ENCODE assay signal across 9 mouse cellular contexts in genomic region chr2:71787591-71788460, GRCm38 (mm10). TPM values are rescaled to one million over a fixed set of nuclear protein-coding genes. Genes with fewer than 3 reads are reported as not detected.
DNase-seq lines count a peak whose midpoint lies in the region; ATAC-seq and TF ChIP-seq lines count a peak whose summit lies in the region.
"Had no signal": no experiment of that assay in that cellular context is flagged by ENCODE, and none has a peak within 500 bp of the region (broad histone marks: within the 10 kb centered on the region; RNA-seq: fewer than 3 reads in every experiment).

No protein-coding gene starts in this region.

- H3K9ac ChIP-seq in heart, postnatal 0 days (replicated peaks; ENCODE audit: low read depth, low read length): peak overlapping the region; percentile 72
- H3K9ac ChIP-seq in midbrain, embryonic 14.5 days (replicated peaks; ENCODE audit: low read length): peak overlapping the region; percentile 76

- no peaks in the 10 kb centered on the region for H3K9me3 ChIP-seq in heart, postnatal 0 days (replicated peaks; ENCODE audit: control insufficient read depth, low read length)
- no peaks in the 10 kb centered on the region for H3K9me3 ChIP-seq in midbrain, embryonic 14.5 days (ENCODE audit: control insufficient read depth, low read length)
- H3K9me3 ChIP-seq: G1E had no signal

- peak overlapping the region; percentile 80 for H3K4me2 ChIP-seq in heart, postnatal 0 days (ENCODE audit: low read depth, low read length)
- H3K4me2 ChIP-seq in midbrain, embryonic 14.5 days (ENCODE audit: low read length): peak overlapping the region; percentile 97

- ATAC-seq in heart, postnatal 0 days (ENCODE audit: insufficient read depth, low read depth): peak; percentile 34
- ATAC-seq in midbrain, embryonic 14.5 days (ENCODE audit: low FRiP score, low TSS enrichment): no peak; the same call in 1 of the 2 replicates

- no peaks in the 10 kb centered on the region for H3K27me3 ChIP-seq in heart, postnatal 0 days (ENCODE audit: control insufficient read depth, insufficient read depth, low read length)
- no peaks in the 10 kb centered on the region; the same call in 1 of the 2 replicates for H3K27me3 ChIP-seq in midbrain, embryonic 14.5 days (ENCODE audit: control insufficient read depth, insufficient read depth, low read length)

- peak overlapping the region; percentile 57 for H3K4me3 ChIP-seq in cortical plate, adult 2 months (ENCODE audit: insufficient read depth, low read length)
- H3K4me3 ChIP-seq in heart, postnatal 0 days (ENCODE audit: low read depth, low read length): peak overlapping the region; percentile 65
- peak overlapping the region; percentile 70 for H3K4me3 ChIP-seq in midbrain, embryonic 14.5 days (replicated peaks; ENCODE audit: low read depth, low read length)

- TF ChIP-seq CTCF in cortical plate, adult 2 months (IDR thresholded peaks at IDR 0.05; ENCODE audit: extremely low read depth, insufficient read depth, low read length): no peak
- TF ChIP-seq CTCF in heart, postnatal 0 days (IDR thresholded peaks at IDR 0.05; ENCODE audit: low read depth): peak; percentile 20

- peak overlapping the region; percentile 89; the same call in 1 of the 2 replicates for H3K27ac ChIP-seq in cortical plate, adult 2 months (ENCODE audit: insufficient read depth, low read length)
- peak overlapping the region; percentile 80 for H3K27ac ChIP-seq in heart, postnatal 0 days (ENCODE audit: low read depth)
- peak overlapping the region; percentile 61; the same call in 1 of the 2 replicates for H3K27ac ChIP-seq in midbrain, embryonic 14.5 days (replicated peaks; ENCODE audit: low read depth, low read length)

- WGBS in heart, postnatal 0 days: 7% methylated on average over 32 of the region's 32 CpGs
- WGBS in midbrain, embryonic 14.5 days: 1% methylated on average over 32 of the region's 32 CpGs

- no peaks in the 10 kb centered on the region for H3K36me3 ChIP-seq in heart, postnatal 0 days (replicated peaks; ENCODE audit: control insufficient read depth, insufficient read depth, low read length)
- no peaks in the 10 kb centered on the region for H3K36me3 ChIP-seq in midbrain, embryonic 14.5 days (ENCODE audit: control insufficient read depth, insufficient read depth, low read length)
- H3K36me3 ChIP-seq: G1E had no signal

- peaks cover 1% of the 10 kb centered on the region for H3K4me1 ChIP-seq in cortical plate, adult 2 months (ENCODE audit: control insufficient read depth, insufficient read depth, low read length)
- H3K4me1 ChIP-seq in heart, postnatal 0 days (ENCODE audit: control insufficient read depth, insufficient read depth): peaks cover 14% of the 10 kb centered on the region
- H3K4me1 ChIP-seq in midbrain, embryonic 14.5 days (ENCODE audit: control insufficient read depth, insufficient read depth, low read length): 0 out of 2 replicates have a peak, but pooled peaks cover 12% of the 10 kb centered on the region

- peak; percentile 24 for DNase-seq in gastrocnemius, postnatal 10 days
- DNase-seq in gastrocnemius, adult 8-10 months (ENCODE audit: low spot score in 2 of 2): no peak
- DNase-seq in Muller cell, postnatal 12 days (ENCODE audit: inconsistent ontology term): peak; percentile 57
- peak; percentile 38 for DNase-seq in heart, postnatal 0 days (ENCODE audit: low spot score)
- DNase-seq in kidney, postnatal 36 days: peak; percentile 74 to 82
- peak; percentile 58 for DNase-seq in midbrain, embryonic 14.5 days
- peak; percentile 68 to 77 for DNase-seq in thymus, postnatal 36 days

- TF ChIP-seq EP300 in heart, postnatal 0 days (IDR thresholded peaks at IDR 0.05; ENCODE audit: low read depth): no peak

- TF ChIP-seq POLR2A in cortical plate, adult 2 months (IDR thresholded peaks at IDR 0.05; ENCODE audit: extremely low read depth, insufficient read depth, low read length): no peak

RNA-seq across cellular contexts. Expression of gene Itga6, which starts 42.4 kb away (rescaled TPM):
- 10 to 100 TPM; 46.4 to 50.3 TPM for total RNA-seq in gastrocnemius, postnatal 10 days (2021)
- 10 to 100 TPM; 10.0 to 15.1 (median 12.2) TPM for total RNA-seq in gastrocnemius, adult 8-10 months (2022)
- polyA plus RNA-seq in cortical plate, adult 2 months (2012; rRNA removed): 23.1 and 24.2 TPM in 2 replicates
- 69.2 and 101 TPM in 2 replicates for total RNA-seq in heart, postnatal 0 days (2014; rRNA removed; ENCODE audit: low replicate concordance)
- 29.6 and 33.8 TPM in 2 replicates for polyA plus RNA-seq in heart, postnatal 0 days (2015; fragmentation: Nextera tagmentation; extraction: Ambion mirVana)
- 15.9 and 21.6 TPM in 2 replicates for polyA plus RNA-seq in midbrain, embryonic 14.5 days (2014; fragmentation: Nextera tagmentation; extraction: Ambion mirVana)

Comparison
In these comparisons a context has a peak if more than half of its experiments do, and no peak if none do; other contexts are left out.
1. DNase-seq: peak in gastrocnemius, postnatal 10 days (single experiment), Muller cell, postnatal 12 days (single experiment), heart, postnatal 0 days (single experiment), kidney, postnatal 36 days (2 of 2), midbrain, embryonic 14.5 days (single experiment) and thymus, postnatal 36 days (2 of 2); none in gastrocnemius, adult 8-10 months (0 of 2).
2. Peak in every context shown above with its lines, with median percentiles within 50 percentile points of each other: H3K27ac ChIP-seq and H3K4me3 ChIP-seq.